Mouse (Mus musculus): Measurements from ENCODE around the gene Ninj1.
A peak's percentile ranks its signal among the peaks of the same experiment; 100 is the strongest.

- TF ChIP-seq CTCF (IDR thresholded peaks at IDR 0.05; ENCODE audit: control insufficient read depth, insufficient read depth, insufficient read length): peak; percentile 87
- TF ChIP-seq MAX (IDR thresholded peaks at IDR 0.05): no peak
- no peak for TF ChIP-seq CEBPB (IDR thresholded peaks at IDR 0.05; ENCODE audit: low read depth)
- TF ChIP-seq MYOG (IDR thresholded peaks at IDR 0.05; ENCODE audit: control insufficient read depth, extremely low read depth, insufficient read length): no peak
- no peak for TF ChIP-seq USF1 (IDR thresholded peaks at IDR 0.05; ENCODE audit: low read depth)
- no peak for TF ChIP-seq MYOD1 (IDR thresholded peaks at IDR 0.05; ENCODE audit: control insufficient read depth, insufficient read length, low read depth)
- no peak for TF ChIP-seq FOSL1 (IDR thresholded peaks at IDR 0.05; ENCODE audit: insufficient read depth, low read length, poor library complexity, severe bottlenecking)
Observed at GRCm38 (mm10) chr13:49172971-49173596, 14.2 kb upstream of the Ninj1 start.

All from C2C12 (cell line).